8 mouse cellular contexts compared by ENCODE assay signal in genomic region chr13:12519955-12520584, GRCm38 (mm10). TPM values are rescaled to one million over a fixed set of nuclear protein-coding genes. Genes with fewer than 3 reads are reported as not detected.
DNase-seq lines count a peak whose midpoint lies in the region; ATAC-seq and TF ChIP-seq lines count a peak whose summit lies in the region.

Gene Edaradd (minus strand): TSS chr13:12520438.

- peak; percentile 90 for ATAC-seq in forebrain, embryonic 16.5 days

- no peak for TF ChIP-seq EP300 in CH12.LX (IDR thresholded peaks at IDR 0.05; ENCODE audit: low read length)

- WGBS in forebrain, embryonic 16.5 days: under 1% methylated on average over 35 of the region's 35 CpGs

- dilution Hi-C loops in CH12.LX (cut with MboI; ENCODE audit: extremely low pct_ligation_motif_present, extremely low pct_unique_long_range_greater_than_20kb, low sequenced_read_pairs): no loop called here

- peak within 1 kb of the TSS; percentile 44 for H3K4me2 ChIP-seq in CH12.LX (ENCODE audit: insufficient read depth, low read depth, poor library complexity, severe bottlenecking)
- H3K4me2 ChIP-seq in forebrain, embryonic 16.5 days (ENCODE audit: low read length): peak within 1 kb of the TSS; percentile 85

- peaks cover 0 to 9% of the 10 kb centered on the region in 2 experiments; a peak in 1 of 4 replicates for H3K4me1 ChIP-seq in CH12.LX (ENCODE audit: control insufficient read depth in 1 of 2, insufficient read depth in 2 of 2)
- 0 out of 2 replicates have a peak, but pooled peaks cover 2% of the 10 kb centered on the region for H3K4me1 ChIP-seq in forebrain, embryonic 16.5 days (replicated peaks; ENCODE audit: control insufficient read depth, insufficient read depth, low read length)

- H3K27ac ChIP-seq in CH12.LX (ENCODE audit: insufficient read depth, low read depth): no peak within 1 kb of the TSS
- no peak within 1 kb of the TSS for H3K27ac ChIP-seq in forebrain, embryonic 16.5 days (ENCODE audit: low read length)
- no peak within 1 kb of the TSS for H3K27ac ChIP-seq in layer of hippocampus, adult 2 months

- peak within 1 kb of the TSS in 2 of 3 experiments; percentile 28 to 60 for H3K4me3 ChIP-seq in CH12.LX (replicated peaks in 1 of 3; ENCODE audit: low read depth in 2 of 3, low read length in 2 of 3, poor library complexity in 1 of 3)
- H3K4me3 ChIP-seq in forebrain, embryonic 16.5 days (replicated peaks; ENCODE audit: low read length): peak within 1 kb of the TSS; percentile 53
- H3K4me3 ChIP-seq in layer of hippocampus, adult 2 months: peak within 1 kb of the TSS; percentile 55

- TF ChIP-seq CTCF in CH12.LX (conservative IDR thresholded peaks at IDR 0.05 in 1 of 2, IDR thresholded peaks at IDR 0.05 in 1 of 2; ENCODE audit: low read depth in 2 of 2, low read length in 2 of 2): peak in 1 of 2 experiments; percentile 13; a peak in 1 of 4 replicates
- peak; percentile 66 for TF ChIP-seq CTCF in layer of hippocampus, adult 2 months (conservative IDR thresholded peaks at IDR 0.05)

- TF ChIP-seq POLR2A in CH12.LX (IDR thresholded peaks at IDR 0.05; ENCODE audit: low read depth, low read length): no peak

- H3K27me3 ChIP-seq in CH12.LX (replicated peaks): no peaks in the 10 kb centered on the region
- no peaks in the 10 kb centered on the region; the same call in none of the 2 replicates for H3K27me3 ChIP-seq in forebrain, embryonic 16.5 days (replicated peaks; ENCODE audit: control insufficient read depth, insufficient read depth, low read length)

- in situ Hi-C loops in CH12.LX (cut with MboI; ENCODE audit: low pct_ligation_motif_present, low pct_unique_long_range_greater_than_20kb, low sequenced_read_pairs): no loop called here

- DNase-seq in CH12.LX (ENCODE audit: extremely low read depth): no peak
- peak; percentile 74 to 78 for DNase-seq in adrenal gland, postnatal 36 days
- peak; percentile 69 for DNase-seq in heart, postnatal 4 days
- peak in 1 of 2 experiments; percentile 21 for DNase-seq in layer of hippocampus, adult 2 months (ENCODE audit: low spot score in 2 of 2)
- DNase-seq in lung, postnatal 14 days: peak; percentile 61
- DNase-seq in ovary, postnatal 10 days (ENCODE audit: low spot score): peak; percentile 21
- peak; percentile 60 for DNase-seq in thymus, postnatal 25 days

- H3K9me3 ChIP-seq in CH12.LX (replicated peaks; ENCODE audit: low read length): no peaks in the 10 kb centered on the region
- no peaks in the 10 kb centered on the region for H3K9me3 ChIP-seq in forebrain, embryonic 16.5 days (ENCODE audit: control insufficient read depth, low read length)

- peak within 1 kb of the TSS; percentile 18; the same call in 1 of the 2 replicates for H3K9ac ChIP-seq in CH12.LX (ENCODE audit: insufficient read depth, low read depth)
- peak within 1 kb of the TSS; percentile 59 for H3K9ac ChIP-seq in forebrain, embryonic 16.5 days (replicated peaks; ENCODE audit: low read depth, low read length)

- no peaks in the 10 kb centered on the region for H3K36me3 ChIP-seq in CH12.LX (replicated peaks in 1 of 2; ENCODE audit: control insufficient read depth in 1 of 2, insufficient read depth in 1 of 2, low read length in 1 of 2)
- no peaks in the 10 kb centered on the region for H3K36me3 ChIP-seq in forebrain, embryonic 16.5 days (ENCODE audit: control insufficient read depth, insufficient read depth)

- TF ChIP-seq RAD21 in CH12.LX (IDR thresholded peaks at IDR 0.05; ENCODE audit: low read depth, low read length): no peak; the same call in 1 of the 2 replicates

- H3K79me2 ChIP-seq in CH12.LX (replicated peaks; ENCODE audit: control insufficient read depth, extremely low read depth, insufficient read depth, poor library complexity, severe bottlenecking): no peaks in the 10 kb centered on the region

TF ChIP-seq in CH12.LX, 34 proteins besides CTCF, POLR2A, EP300 and RAD21:
- TF ChIP-seq ZNF384 (IDR thresholded peaks at IDR 0.05; ENCODE audit: low read depth, low read length): no peak
- TF ChIP-seq MXI1 (IDR thresholded peaks at IDR 0.05; ENCODE audit: low read depth, low read length): no peak
- TF ChIP-seq SIN3A (IDR thresholded peaks at IDR 0.05; ENCODE audit: low read length): peak; percentile 24; the same call in 1 of the 2 replicates
- TF ChIP-seq ELF1 (IDR thresholded peaks at IDR 0.05; ENCODE audit: low read depth, low read length): 0 out of 2 replicates have a peak, but pooled peaks have one; percentile 26

RNA-seq across cellular contexts. Expression of gene Edaradd, which starts in this region (rescaled TPM):
- 0.38 and 0.68 TPM in 2 replicates for total RNA-seq in CH12.LX (2012; rRNA removed)
- total RNA-seq in CH12.LX (2014; rRNA removed): 0.16 and 0.23 TPM in 2 replicates
- polyA plus RNA-seq in CH12.LX (2012; ENCODE audit: insufficient read length, low read depth): 0.24 and 0.29 TPM in 2 replicates
- under 1 TPM; 0.03 to 0.07 TPM for total RNA-seq in adrenal gland, postnatal 36 days (2021)
- 1.9 and 2.6 TPM in 2 replicates for polyA plus RNA-seq in forebrain, embryonic 16.5 days (2015; fragmentation: Nextera tagmentation; extraction: Ambion mirVana)
- under 1 TPM; 0.07 to 0.20 TPM for total RNA-seq in heart, postnatal 4 days (2021)
- under 1 TPM; 0.26 to 0.29 TPM for total RNA-seq in layer of hippocampus, adult 2 months (2021)

Comparison
In these comparisons a context has a peak if more than half of its experiments do, and no peak if none do; other contexts are left out.
1. Peak in DNase-seq in adrenal gland, postnatal 36 days; RNA of the gene not detected or under 1 TPM.
2. Peak in DNase-seq in heart, postnatal 4 days; RNA of the gene not detected or under 1 TPM.